Mouse (Mus musculus) heart, adult 2 months (tissue): ENCODE results near the gene Tnrc6b. TPM values are rescaled to one million over a fixed set of nuclear protein-coding genes. Genes with fewer than 3 reads are reported as not detected.

Experiments
- DNase-seq, 2 experiments: peaks; one replicate each; pipeline ENCODE4 v3.0.0; 2021
- H3K27ac ChIP-seq: fragments of 200-600 bp; 2 replicates; pipeline ENCODE4 v1.8.1; 2022
- H3K27me3 ChIP-seq: fragments of 200-500 bp; 2 replicates; pipeline ENCODE4 v1.6.1; 2012; ENCODE audit warnings: mild to moderate bottlenecking, low read length, inconsistent platforms, mixed read lengths; ENCODE audit not compliant: control insufficient read depth, insufficient read depth
- H3K36me3 ChIP-seq: fragments of 200-500 bp; 2 replicates; pipeline ENCODE4 v1.6.1; 2012; ENCODE audit warnings: low read length, inconsistent platforms; ENCODE audit not compliant: control insufficient read depth, insufficient read depth
- H3K4me1 ChIP-seq: fragments of 200-500 bp; 2 replicates; pipeline ENCODE4 v1.6.1; 2011; ENCODE audit warnings: low read length; ENCODE audit not compliant: control insufficient read depth, insufficient read depth
- H3K4me3 ChIP-seq: fragments of 200-600 bp; 2 replicates; pipeline ENCODE4 v1.8.1; 2022
- H3K79me2 ChIP-seq: fragments of 200-500 bp; replicated peaks from 2 replicates; pipeline ENCODE4 v1.6.1; 2012; ENCODE audit warnings: mild to moderate bottlenecking, inconsistent platforms, low read length, moderate library complexity, mixed read lengths; ENCODE audit not compliant: control insufficient read depth, insufficient read depth
- H3K9ac ChIP-seq: fragments of 200-500 bp; 2 replicates; pipeline ENCODE4 v1.6.1; 2012; ENCODE audit warnings: low read depth, mild to moderate bottlenecking, control low read depth, inconsistent platforms, low read length, mixed read lengths
- CTCF ChIP-seq: fragments of 200-600 bp; IDR thresholded peaks from 2 replicates; pipeline ENCODE4 v1.8.1; 2022; ENCODE audit warnings: antibody characterized with exemption, mild to moderate bottlenecking, moderate library complexity
- POLR2A ChIP-seq: fragments of 200-500 bp; IDR thresholded peaks from 2 replicates; pipeline ENCODE4 v1.6.1; 2011; ENCODE audit warnings: mild to moderate bottlenecking, low read depth, low read length, control low read depth; ENCODE audit not compliant: insufficient read depth
- WGBS: fragments of 180-500 bp; shearing (Covaris S2); methylation state at CpG from one replicate; pipeline ENCODE4 v1.1.7; 2018; 5-methylcytosine and 5-hydroxymethylcytosine counted together
- intact Hi-C: fragments of 180-260 bp; cut with DNase I; formaldehyde crosslinking; loops from one replicate; pipeline ENCODE4 v1.15.1; 2025
- microRNA-seq, 2 experiments: library from miRNA; unstranded; fragments of <30 nt; microRNA quantifications; one replicate each; pipeline ENCODE4 v1.2.0; 2021
- polyA plus RNA-seq: library from polyadenylated mRNA; depleted of rRNA; stranded (reverse); fragments of >200 nt; gene quantifications from 2 replicates; pipeline ENCODE4 v1.2.3, GENCODE M21; 2012; rRNA removed
- total RNA-seq, 2 experiments: library from RNA; stranded (reverse); gene quantifications; 2 replicates each; pipeline ENCODE4 v1.2.3; 2021

Gene Tnrc6b
- total and polyA plus RNA-seq, 3 experiments, result 9.4 to 48.1 (median 43.7) TPM

DNA sequence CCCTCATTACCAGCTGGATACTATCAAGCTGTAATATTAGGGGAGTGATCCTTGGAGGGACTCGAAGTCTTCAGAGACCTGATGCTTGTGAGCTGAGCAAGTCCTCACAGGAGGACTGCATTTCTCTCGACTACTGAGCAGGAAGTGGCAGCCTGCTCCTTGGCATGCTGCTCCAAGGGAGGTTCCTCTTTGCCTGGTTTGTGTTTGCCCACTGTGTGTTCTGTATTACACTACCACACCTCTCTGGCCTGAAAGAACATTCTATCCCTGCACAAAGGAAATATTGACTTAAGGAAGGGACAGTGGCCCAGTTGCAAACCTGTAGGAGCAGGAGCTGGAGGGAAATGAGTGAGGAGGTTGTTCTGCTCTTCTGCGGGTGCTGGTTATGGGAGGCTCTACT is 278.6 kb downstream of the Tnrc6b start:
- TF ChIP-seq POLR2A (no peak), CTCF (no peak)
- H3K27me3 ChIP-seq, result no peaks in the 10 kb centered on the region
- 57% methylated on average over 3 of the region's 3 CpGs for WGBS
- no peaks in the 10 kb centered on the region for H3K79me2 ChIP-seq
- H3K9ac ChIP-seq, result no peak overlapping the region
- no peak overlapping the region for H3K4me3 ChIP-seq
- no peak for DNase-seq
- H3K27ac ChIP-seq, result no peak overlapping the region
- H3K36me3 ChIP-seq, result no peaks in the 10 kb centered on the region
- H3K4me1 ChIP-seq, result no peaks in the 10 kb centered on the region
- intact Hi-C loops, result no loop called here

Small RNA genes lying within 50 kb of the gene (microRNA-seq; reads per million reads assigned to microRNA genes)
- gene Mir5113, result 20.2 to 23.6 reads per million in 2 experiments

Other genes starting within 250 kb of the Tnrc6b start
- gene Enthd1, start 146.2 kb upstream of the Tnrc6b start, total RNA-seq, result not detected
- gene Enthd1, start 146.2 kb upstream of the Tnrc6b start, polyA plus RNA-seq, result not detected in 2 replicates
- 1 to 10 TPM in 1 of 2 experiments, under 1 TPM in 1; 0.47 to 1.6 TPM for gene Grap2, start 138.7 kb upstream of the Tnrc6b start, total RNA-seq
- gene Grap2, start 138.7 kb upstream of the Tnrc6b start, polyA plus RNA-seq, result 0.64 and 1.3 TPM in 2 replicates
- gene Fam83f, start 39.5 kb upstream of the Tnrc6b start, total RNA-seq, result not detected
- gene Fam83f, start 39.5 kb upstream of the Tnrc6b start, polyA plus RNA-seq, result 0.09 and 0.21 TPM in 2 replicates
- 10 to 100 TPM; 75.7 to 79.2 TPM for gene Adsl, start 237.2 kb downstream of the Tnrc6b start, total RNA-seq
- gene Adsl, start 237.2 kb downstream of the Tnrc6b start, polyA plus RNA-seq, result 92.2 and 110 TPM in 2 replicates